In genomic region chr5:139024351-139025105, GRCm38 (mm10) we compare ENCODE assay signal across 11 mouse cellular contexts. TPM values are rescaled to one million over a fixed set of nuclear protein-coding genes. Genes with fewer than 3 reads are reported as not detected.
DNase-seq lines count a peak whose midpoint lies in the region; ATAC-seq and TF ChIP-seq lines count a peak whose summit lies in the region.
"Had no signal": no experiment of that assay in that cellular context is flagged by ENCODE, and none has a peak within 500 bp of the region (broad histone marks: within the 10 kb centered on the region; RNA-seq: fewer than 3 reads in every experiment).

No protein-coding gene starts in this region.

- H3K4me1 ChIP-seq in kidney, adult 2 months (ENCODE audit: control insufficient read depth, insufficient read depth, low read length), result no peaks in the 10 kb centered on the region
- H3K4me1 ChIP-seq in liver, embryonic 14.5 days (replicated peaks; ENCODE audit: control insufficient read depth in 2 of 2, insufficient read depth in 2 of 2, low read length in 1 of 2), result 0 out of 4 replicates have a peak, but pooled peaks cover 0 to 1% of the 10 kb centered on the region in 2 experiments
- H3K4me1 ChIP-seq: heart, embryonic 15.5 days had no signal

- DNase-seq in kidney, adult 2 months, result peak; percentile 17
- DNase-seq in kidney, adult 8-10 months, result no peak
- DNase-seq in 416B (ENCODE audit: low read depth), result peak; percentile 55
- peak; percentile 35 for DNase-seq in c-Kit-positive CD71-negative TER-119-negative erythroid progenitor cells, embryonic 14.5 days (ENCODE audit: low read depth)
- peak in 2 of 3 experiments; percentile 15 to 19 for DNase-seq in liver, embryonic 14.5 days (ENCODE audit: low read depth in 3 of 3, low spot score in 3 of 3)
- no peak for DNase-seq in urinary bladder, postnatal 10 days (ENCODE audit: low spot score)
- DNase-seq in adrenal gland, postnatal 25 days, result no peak
- DNase-seq: embryo, embryonic 11 days had no signal

- no peaks in the 10 kb centered on the region for H3K9me3 ChIP-seq in liver, embryonic 14.5 days (ENCODE audit: control insufficient read depth, low read length)
- H3K9me3 ChIP-seq: forebrain, embryonic 13.5 days; heart, embryonic 15.5 days had no signal

- H3K36me3 ChIP-seq in kidney, adult 2 months (ENCODE audit: control insufficient read depth, insufficient read depth, low read length), result no peaks in the 10 kb centered on the region
- H3K36me3 ChIP-seq in liver, embryonic 14.5 days (replicated peaks; ENCODE audit: control insufficient read depth, insufficient read depth, low read depth), result no peaks in the 10 kb centered on the region
- H3K36me3 ChIP-seq: heart, embryonic 15.5 days had no signal

- no peak overlapping the region for H3K4me3 ChIP-seq in kidney, adult 2 months (ENCODE audit: insufficient read depth, low read depth, low read length)
- no peak overlapping the region for H3K4me3 ChIP-seq in liver, embryonic 14.5 days (ENCODE audit: insufficient read depth in 1 of 2, low read depth in 2 of 2, low read length in 2 of 2)
- H3K4me3 ChIP-seq: forebrain, embryonic 13.5 days; heart, embryonic 15.5 days had no signal

- TF ChIP-seq POLR2A in kidney, adult 2 months (IDR thresholded peaks at IDR 0.05; ENCODE audit: low read depth, low read length), result no peak

- no peak for TF ChIP-seq CTCF in kidney, adult 2 months (conservative IDR thresholded peaks at IDR 0.05; ENCODE audit: insufficient read depth, insufficient read length, low read depth, low read length)
- TF ChIP-seq CTCF in liver, embryonic 14.5 days (IDR thresholded peaks at IDR 0.05; ENCODE audit: low read depth), result 0 out of 2 replicates have a peak, but pooled peaks have one; percentile 20

- H3K27ac ChIP-seq in kidney, adult 2 months (ENCODE audit: insufficient read depth, low read depth, low read length), result no peak overlapping the region
- no peak overlapping the region for H3K27ac ChIP-seq in liver, embryonic 14.5 days
- H3K27ac ChIP-seq: forebrain, embryonic 13.5 days; heart, embryonic 15.5 days had no signal

- no peak for ATAC-seq in liver, embryonic 14.5 days (ENCODE audit: insufficient read depth)
- no peak for ATAC-seq in erythroblast, adult 5-6 weeks (replicated peaks; ENCODE audit: low FRiP score, poor library complexity, severe bottlenecking)
- ATAC-seq: forebrain, embryonic 13.5 days had no signal

- no peak overlapping the region for H3K9ac ChIP-seq in liver, embryonic 14.5 days (replicated peaks)
- H3K9ac ChIP-seq: forebrain, embryonic 13.5 days; heart, embryonic 15.5 days had no signal

- WGBS in kidney, adult 2 months, result 83% methylated on average over 12 of the region's 12 CpGs
- 31% methylated on average over 12 of the region's 12 CpGs for WGBS in liver, embryonic 14.5 days (ENCODE audit: insufficient replicate concordance)

- no peaks in the 10 kb centered on the region for H3K27me3 ChIP-seq in kidney, adult 2 months (replicated peaks; ENCODE audit: control insufficient read depth, insufficient read depth, low read length)
- H3K27me3 ChIP-seq in liver, embryonic 14.5 days (ENCODE audit: control insufficient read depth, insufficient read depth, low read length), result no peaks in the 10 kb centered on the region
- H3K27me3 ChIP-seq: forebrain, embryonic 13.5 days; heart, embryonic 15.5 days had no signal

- TF ChIP-seq EP300 in liver, embryonic 14.5 days (IDR thresholded peaks at IDR 0.05; ENCODE audit: low read depth), result no peak

- H3K4me2 ChIP-seq in liver, embryonic 14.5 days (ENCODE audit: low read depth), result no peak overlapping the region
- H3K4me2 ChIP-seq: forebrain, embryonic 13.5 days; heart, embryonic 15.5 days had no signal

RNA-seq across cellular contexts. Expression of gene Pdgfa, which starts 27.4 kb away (rescaled TPM):
- 12.0 and 14.1 TPM in 2 replicates for polyA plus RNA-seq in kidney, adult 2 months (2012; rRNA removed)
- polyA plus RNA-seq in liver, embryonic 14.5 days (2012; rRNA removed), result 0.37 and 0.39 TPM in 2 replicates
- polyA plus RNA-seq in liver, embryonic 14.5 days (2014; fragmentation: Nextera tagmentation; extraction: Ambion mirVana), result 1.2 and 1.5 TPM in 2 replicates
- total RNA-seq in adrenal gland, postnatal 25 days (2021), result 29.5 and 30.0 TPM in 2 replicates
- total RNA-seq in erythroblast, adult 5-6 weeks (2015; ENCODE audit: low replicate concordance), result not detected in 2 replicates
- not detected in 2 replicates for total RNA-seq in erythroblast, adult 5-6 weeks (2017; ENCODE audit: low replicate concordance)

Comparison
In these comparisons a context has a peak if more than half of its experiments do, and no peak if none do; other contexts are left out.
1. DNase-seq: peak in kidney, adult 2 months (single experiment), 416B (single experiment), c-Kit-positive CD71-negative TER-119-negative erythroid progenitor cells, embryonic 14.5 days (single experiment) and liver, embryonic 14.5 days (2 of 3); none in kidney, adult 8-10 months (0 of 2), urinary bladder, postnatal 10 days (single experiment) and adrenal gland, postnatal 25 days (single experiment).
2. RNA of gene Pdgfa, which starts 27.4 kb away (total RNA-seq): 29.5 to 30.0 TPM in adrenal gland, postnatal 25 days; not detected in erythroblast, adult 5-6 weeks; every median in the first group is over 10 times any median in the second.